Mouse (Mus musculus) embryonic fibroblast, embryonic 13.5 days (primary cell): ENCODE results near the gene Klk1b4. TPM values are rescaled to one million over a fixed set of nuclear protein-coding genes. Genes with fewer than 3 reads are reported as not detected.
"Not testable (repeated sequence)": the region's sequence is repeated elsewhere in the genome, so short reads cannot be mapped to it uniquely, and the experiment has no call there.

Experiments used
- H3K27ac ChIP-seq: 2 replicates; pipeline ENCODE4 v1.5.1; 2012; ENCODE audit warnings: low read length, control low read depth, inconsistent platforms; ENCODE audit not compliant: insufficient read depth
- H3K4me1 ChIP-seq: 2 replicates; pipeline ENCODE4 v1.6.1; 2011; ENCODE audit warnings: low read length; ENCODE audit not compliant: control insufficient read depth, insufficient read depth
- H3K4me3 ChIP-seq: 2 replicates; pipeline ENCODE4 v1.5.1; 2011; ENCODE audit warnings: mild to moderate bottlenecking, control low read depth, low read length; ENCODE audit not compliant: insufficient read depth
- CTCF ChIP-seq: IDR thresholded peaks from 2 replicates; pipeline ENCODE4 v1.5.1; 2011; ENCODE audit warnings: mild to moderate bottlenecking, control low read depth, low read length, moderate library complexity, borderline replicate concordance; ENCODE audit not compliant: insufficient read depth
- POLR2A ChIP-seq: IDR thresholded peaks from 2 replicates; pipeline ENCODE4 v1.6.1; 2011; ENCODE audit warnings: low read depth, mild to moderate bottlenecking, control low read depth, low read length, moderate library complexity
- polyA plus RNA-seq: library from polyadenylated mRNA; stranded (reverse); fragments of >200 nt; gene quantifications from 2 replicates; pipeline ENCODE4 v1.2.4, GENCODE M21; 2011; ENCODE audit warnings: low read depth; ENCODE audit not compliant: missing spikeins, insufficient read length

Klk1b4 gene
- polyA plus RNA-seq, 1 experiment = not detected

DNA sequence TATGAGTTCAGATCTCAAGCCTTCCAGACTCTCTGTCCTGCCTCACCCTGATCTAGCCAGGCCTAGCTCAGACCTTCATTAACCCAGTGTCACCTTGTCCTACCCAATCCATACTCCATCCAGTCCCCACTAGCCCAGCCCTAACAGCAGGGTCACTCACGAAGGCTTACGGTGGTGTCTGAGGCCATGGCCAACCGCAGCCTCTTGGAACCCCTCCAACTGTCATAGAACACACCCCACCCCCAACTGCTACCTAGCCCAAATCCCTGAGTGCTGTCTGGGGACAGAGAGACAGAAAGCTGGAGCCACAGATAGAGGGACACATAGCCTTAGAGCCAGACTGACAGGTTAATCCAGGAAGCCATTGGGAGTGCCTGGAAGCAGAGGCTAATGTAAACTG lies 28.7 kb downstream of the Klk1b4 start, which contains the start of gene Gm36864:
Gene Gm36864 (plus strand): TSS at position 269 of the 400 bp plus-strand sequence.
- no peaks in the 10 kb centered on the region for H3K4me1 ChIP-seq
- no peak within 1 kb of the TSS for H3K4me3 ChIP-seq
- no peak for TF ChIP-seq CTCF
- TF ChIP-seq POLR2A = no peak
- no peak within 1 kb of the TSS for H3K27ac ChIP-seq

DNA sequence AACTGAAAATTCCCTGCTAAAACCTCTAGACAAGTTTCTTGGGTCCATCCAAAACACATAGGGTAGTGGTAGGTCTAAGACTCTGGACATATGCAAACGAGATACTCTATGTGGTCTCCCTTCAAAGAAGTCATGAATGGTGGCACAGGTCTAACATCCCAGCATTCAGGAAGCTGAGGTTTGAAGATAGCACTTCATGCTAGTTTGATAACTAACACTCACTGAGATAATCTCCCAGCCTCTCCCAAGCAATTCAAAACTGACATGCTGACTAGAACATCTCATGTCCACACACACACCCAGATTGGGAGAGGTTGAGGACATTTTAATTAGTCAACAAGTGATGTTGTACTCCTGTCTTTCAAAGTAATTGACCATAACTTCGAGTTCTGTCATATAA lies 32.7 kb downstream of the Klk1b4 start:
- Histone ChIP-seq H3K4me3 (no peak overlapping the region), H3K27ac (no peak overlapping the region)
- no peak for TF ChIP-seq CTCF
- TF ChIP-seq POLR2A = no peak

GRCm38 (mm10) chr7:44240712-44241111 lies 33.5 kb downstream of the Klk1b4 start:
- H3K4me1 ChIP-seq = no peaks in the 10 kb centered on the region
- no peak overlapping the region for H3K4me3 ChIP-seq
- no peak overlapping the region for H3K27ac ChIP-seq
- no peak for TF ChIP-seq POLR2A
- TF ChIP-seq CTCF = no peak

More for the DNA sequence above, 32.7 kb downstream of the Klk1b4 start:
- no peaks in the 10 kb centered on the region for H3K4me1 ChIP-seq

DNA sequence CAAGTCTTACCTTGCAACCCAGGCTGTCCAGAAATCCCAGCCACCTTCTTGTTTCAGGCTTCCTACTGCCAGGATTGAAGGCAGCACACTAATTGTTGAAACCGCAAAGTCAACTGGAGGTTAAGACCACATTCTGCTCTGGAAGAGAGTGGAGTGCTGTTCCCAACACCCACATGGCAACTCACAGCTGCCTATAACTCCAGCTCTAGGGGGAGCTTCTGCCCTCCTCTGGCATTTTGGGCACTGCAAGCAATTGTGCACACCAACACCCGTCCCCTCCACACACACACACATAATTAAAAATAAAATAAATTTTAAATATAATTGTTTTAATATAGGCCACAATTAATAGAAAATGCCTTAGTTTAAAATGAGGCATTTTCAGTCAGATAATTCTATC lies 33.9 kb downstream of the Klk1b4 start:
- Histone ChIP-seq H3K4me1 (no peaks in the 10 kb centered on the region), H3K27ac (no peak overlapping the region), H3K4me3 (no peak overlapping the region)
- no peak for TF ChIP-seq CTCF
- no peak for TF ChIP-seq POLR2A

GRCm38 (mm10) chr7:44244080-44244479 lies 36.8 kb downstream of the Klk1b4 start:
- Histone ChIP-seq H3K4me3 (no peak overlapping the region), H3K4me1 (no peaks in the 10 kb centered on the region), H3K27ac (no peak overlapping the region)
- TF ChIP-seq CTCF (no peak), POLR2A (peak; percentile 52)

GRCm38 (mm10) chr7:44246055-44246983 lies 39.1 kb downstream of the Klk1b4 start, which contains the start of the genes 1700028J19Rik and 2410002F23Rik:
1700028J19Rik (minus strand) TSS chr7:44246695.
2410002F23Rik (plus strand) TSS chr7:44246722.
- Histone ChIP-seq H3K27ac (peak within 1 kb of the TSS; percentile 74), H3K4me1 (no peaks in the 10 kb centered on the region), H3K4me3 (peak within 1 kb of the TSS; percentile 89)
- TF ChIP-seq CTCF = no peak
- peak; percentile 100 for TF ChIP-seq POLR2A

DNA sequence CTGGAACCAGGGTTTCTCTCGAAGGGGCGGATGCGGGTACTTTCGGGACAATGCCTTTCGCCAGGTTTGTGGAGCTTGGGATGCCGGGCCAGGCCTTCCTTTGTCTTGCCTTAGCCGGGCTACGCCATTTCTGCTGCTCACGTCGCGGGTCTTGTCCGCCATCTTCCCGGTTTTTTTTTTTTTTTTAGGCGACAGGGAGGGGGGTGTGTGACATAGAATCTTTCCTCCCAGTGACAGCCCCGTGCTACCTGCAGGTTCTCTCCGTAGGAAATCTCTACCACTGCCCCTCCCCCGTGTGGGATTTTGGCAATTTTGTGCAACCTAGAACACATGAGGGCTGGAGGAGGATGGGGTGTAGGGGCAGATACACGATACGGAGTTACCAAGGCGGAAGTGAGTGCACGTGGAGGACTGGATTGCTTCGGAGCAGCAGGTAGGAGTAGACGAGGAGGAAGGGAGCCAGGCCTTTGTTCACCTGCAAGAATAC lies 39.8 kb downstream of the Klk1b4 start:
- Histone ChIP-seq H3K4me1 (no peaks in the 10 kb centered on the region), H3K4me3 (peak overlapping the region; percentile 89), H3K27ac (peak overlapping the region; percentile 39; the same call in 1 of the 2 replicates)
- TF ChIP-seq CTCF = no peak
- no peak for TF ChIP-seq POLR2A

DNA sequence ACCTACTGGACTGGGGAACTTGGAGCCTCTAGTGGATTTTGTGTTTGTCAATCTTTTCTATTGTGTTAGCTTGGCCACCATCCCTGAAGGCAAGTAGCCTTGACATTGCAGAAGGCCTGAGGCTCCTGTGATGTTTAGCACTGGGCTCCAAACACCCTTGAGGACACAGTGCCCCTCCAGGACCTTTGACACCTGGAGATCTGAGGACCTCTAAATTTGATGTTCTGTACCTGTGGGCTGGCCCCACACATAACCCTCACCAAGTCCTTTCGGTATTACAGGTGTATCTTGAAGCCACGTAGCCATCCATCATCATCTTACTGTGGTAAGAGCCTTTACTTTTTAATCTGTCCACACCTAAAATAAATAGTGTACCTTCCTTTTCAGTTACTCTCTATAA lies 40.7 kb downstream of the Klk1b4 start:
- Histone ChIP-seq H3K4me3 (peak overlapping the region; percentile 89), H3K27ac (no peak overlapping the region), H3K4me1 (no peaks in the 10 kb centered on the region)
- no peak for TF ChIP-seq CTCF
- TF ChIP-seq POLR2A = no peak

DNA sequence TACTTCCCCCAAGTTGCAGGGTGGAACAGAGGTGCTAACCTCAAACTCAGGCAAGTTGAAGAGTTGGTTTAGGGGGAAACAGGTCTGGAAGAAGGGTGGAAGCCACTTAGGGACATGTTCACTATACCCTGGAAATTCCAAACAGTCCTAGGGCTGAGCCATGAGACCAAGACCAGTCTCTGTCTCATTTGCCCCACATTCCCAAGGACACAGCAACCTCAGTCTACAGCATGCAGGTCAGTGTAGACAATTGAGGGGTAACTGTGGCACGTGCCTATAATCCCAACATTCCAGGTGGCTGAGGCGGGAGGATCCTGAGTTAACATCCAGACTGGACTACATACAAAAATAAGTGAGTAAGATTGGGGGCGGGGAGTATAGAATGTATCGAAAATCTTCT lies 42.0 kb downstream of the Klk1b4 start:
- Histone ChIP-seq H3K4me3 (no peak overlapping the region), H3K4me1 (no peaks in the 10 kb centered on the region), H3K27ac (no peak overlapping the region)
- no peak for TF ChIP-seq CTCF
- no peak for TF ChIP-seq POLR2A

GRCm38 (mm10) chr7:44250732-44251275 lies 43.6 kb downstream of the Klk1b4 start:
- not testable (repeated sequence) for H3K4me1 ChIP-seq, H3K4me3 ChIP-seq, H3K27ac ChIP-seq
